Comparison of ENCODE assay signal across 33 mouse cellular contexts in genomic region chr1:165250546-165250945, GRCm38 (mm10). TPM values are rescaled to one million over a fixed set of nuclear protein-coding genes. Genes with fewer than 3 reads are reported as not detected.
"Had no signal": no experiment of that assay in that cellular context is flagged by ENCODE, and none has a peak within 500 bp of the region (broad histone marks: within the 10 kb centered on the region; RNA-seq: fewer than 3 reads in every experiment).

No protein-coding gene starts in this region.

- H3K27me3 ChIP-seq: heart, embryonic 13.5 days; heart, embryonic 15.5 days; hindbrain, embryonic 12.5 days; hindbrain, embryonic 13.5 days; hindbrain, embryonic 15.5 days; intestine, embryonic 15.5 days; kidney, embryonic 15.5 days had no signal

- H3K9me3 ChIP-seq: heart, embryonic 13.5 days; heart, embryonic 15.5 days; hindbrain, embryonic 10.5 days; hindbrain, embryonic 12.5 days; hindbrain, embryonic 13.5 days; hindbrain, embryonic 15.5 days; intestine, embryonic 15.5 days; kidney, embryonic 15.5 days had no signal

- DNase-seq: heart, postnatal 10 days; heart, postnatal 14 days; heart, postnatal 36 days; heart, postnatal 4 days; kidney, adult 11 months; kidney, adult 18-20 months; kidney, adult 2 months; kidney, adult 8-10 months; kidney, adult 9 months; kidney, postnatal 14 days; kidney, postnatal 25 days; kidney, postnatal 36 days; kidney, postnatal 4 days; layer of hippocampus, adult 9-11 months; layer of hippocampus, postnatal 36 days had no signal

- ATAC-seq: hindbrain, embryonic 16.5 days; hindbrain, postnatal 0 days; inflammation-experienced regulatory T-cells, adult 6 months; intestine, embryonic 15.5 days; intestine, embryonic 16.5 days; intestine, postnatal 0 days had no signal

- H3K36me3 ChIP-seq: heart, embryonic 13.5 days; heart, embryonic 15.5 days; hindbrain, embryonic 10.5 days; hindbrain, embryonic 12.5 days; hindbrain, embryonic 13.5 days; hindbrain, embryonic 15.5 days; intestine, embryonic 15.5 days; kidney, embryonic 15.5 days had no signal

- H3K27ac ChIP-seq: heart, embryonic 13.5 days; heart, embryonic 15.5 days; hindbrain, embryonic 10.5 days; hindbrain, embryonic 12.5 days; hindbrain, embryonic 13.5 days; hindbrain, embryonic 14.5 days; hindbrain, embryonic 15.5 days; hindbrain, postnatal 0 days; intestine, embryonic 15.5 days; kidney, embryonic 15.5 days; kidney, postnatal 0 days; layer of hippocampus, adult 2 months; left cerebral cortex, adult 2 months had no signal

- H3K4me3 ChIP-seq: heart, embryonic 13.5 days; heart, embryonic 15.5 days; hindbrain, embryonic 10.5 days; hindbrain, embryonic 12.5 days; hindbrain, embryonic 13.5 days; hindbrain, embryonic 15.5 days; intestine, embryonic 15.5 days; kidney, embryonic 15.5 days; layer of hippocampus, adult 2 months; left cerebral cortex, adult 2 months had no signal

- H3K4me1 ChIP-seq: heart, embryonic 13.5 days; hindbrain, embryonic 10.5 days; hindbrain, embryonic 12.5 days; hindbrain, embryonic 13.5 days; hindbrain, embryonic 15.5 days had no signal

- H3K4me2 ChIP-seq: heart, embryonic 11.5 days; heart, embryonic 13.5 days; heart, embryonic 15.5 days; hindbrain, embryonic 12.5 days; hindbrain, embryonic 13.5 days; hindbrain, embryonic 14.5 days; hindbrain, embryonic 15.5 days; intestine, embryonic 15.5 days; kidney, embryonic 15.5 days had no signal

- H3K9ac ChIP-seq: heart, embryonic 13.5 days; heart, embryonic 15.5 days; hindbrain, embryonic 12.5 days; hindbrain, embryonic 13.5 days; hindbrain, embryonic 14.5 days; hindbrain, embryonic 15.5 days; intestine, embryonic 15.5 days; kidney, embryonic 15.5 days had no signal

RNA-seq across cellular contexts. Expression of gene Gpr161, which starts 45.0 kb away (rescaled TPM):
- polyA plus RNA-seq: inflammation-experienced regulatory T-cells, adult 6 months had no signal
